Mouse (Mus musculus): ENCODE results near the gene Shroom2. TPM values are rescaled to one million over a fixed set of nuclear protein-coding genes. Genes with fewer than 3 reads are reported as not detected.
"Not testable (repeated sequence)": the region's sequence is repeated elsewhere in the genome, so short reads cannot be mapped to it uniquely, and the experiment has no call there.

The Shroom2 gene
- polyA plus RNA-seq, 1 experiment from 2014 or later: not detected

DNA sequence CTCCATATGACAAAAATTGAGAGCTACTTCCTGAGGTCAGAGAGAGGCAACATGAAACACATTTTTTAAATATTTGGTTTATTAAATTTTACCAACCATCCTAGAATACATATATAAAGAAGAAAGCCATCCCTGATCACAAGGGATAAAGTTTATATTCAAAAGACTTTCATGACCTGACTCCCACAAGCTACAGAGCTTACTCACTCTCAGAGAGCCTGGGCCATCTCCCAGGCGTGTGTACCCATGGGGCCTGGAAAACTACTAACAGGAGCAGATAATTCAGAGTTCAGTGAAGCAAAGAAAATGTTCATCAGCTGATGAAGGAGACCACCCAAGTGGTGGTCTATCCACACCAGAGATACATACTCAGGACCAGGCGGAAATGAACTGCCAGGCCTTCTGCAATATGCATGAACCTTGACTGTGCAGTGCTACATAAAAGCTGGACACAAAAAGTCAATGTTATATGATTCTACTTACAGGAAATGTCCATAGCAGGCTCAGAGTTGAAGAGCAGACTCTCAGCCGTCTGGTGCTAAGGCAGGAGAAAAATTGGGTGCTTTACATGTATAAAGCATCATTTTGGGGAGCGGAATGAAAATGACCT, 30.4 kb downstream of the Shroom2 start:
- Histone ChIP-seq H3K4me3 (ENCODE audit: inconsistent target) (no peak overlapping the region), H3K36me3 (ENCODE audit: inconsistent target) (no peaks in the 10 kb centered on the region), H3K27ac (no peak overlapping the region), H3K79me2 (ENCODE audit: inconsistent target) (no peaks in the 10 kb centered on the region)
- 95% methylated on average over 4 of the region's 4 CpGs for WGBS (ENCODE audit: missing documents)

DNA sequence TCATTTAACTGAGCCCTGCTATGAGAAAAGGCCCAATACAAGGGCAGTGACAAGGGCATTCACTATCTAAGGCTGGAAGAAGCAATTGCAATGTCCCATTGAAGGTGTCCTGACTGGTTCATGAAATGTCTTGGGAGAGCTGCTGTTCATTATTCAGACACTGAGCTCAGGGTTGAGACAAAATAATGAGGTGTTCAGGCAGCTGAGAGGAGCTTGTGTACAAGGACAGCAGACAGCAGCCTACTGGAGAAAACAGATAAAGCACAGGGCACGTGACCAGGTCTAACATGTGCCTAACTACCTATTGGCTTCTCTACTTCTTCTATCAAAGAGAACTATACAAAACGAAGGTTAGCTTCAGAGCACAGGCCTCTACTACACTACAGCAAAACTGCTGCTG, 31.1 kb downstream of the Shroom2 start:
- Histone ChIP-seq H3K36me3 (ENCODE audit: inconsistent target) (no peaks in the 10 kb centered on the region), H3K79me2 (ENCODE audit: inconsistent target) (no peaks in the 10 kb centered on the region), H3K27ac (no peak overlapping the region), H3K4me3 (ENCODE audit: inconsistent target) (no peak overlapping the region)
- WGBS (ENCODE audit: missing documents): 80% methylated on average over 2 of the region's 2 CpGs

DNA sequence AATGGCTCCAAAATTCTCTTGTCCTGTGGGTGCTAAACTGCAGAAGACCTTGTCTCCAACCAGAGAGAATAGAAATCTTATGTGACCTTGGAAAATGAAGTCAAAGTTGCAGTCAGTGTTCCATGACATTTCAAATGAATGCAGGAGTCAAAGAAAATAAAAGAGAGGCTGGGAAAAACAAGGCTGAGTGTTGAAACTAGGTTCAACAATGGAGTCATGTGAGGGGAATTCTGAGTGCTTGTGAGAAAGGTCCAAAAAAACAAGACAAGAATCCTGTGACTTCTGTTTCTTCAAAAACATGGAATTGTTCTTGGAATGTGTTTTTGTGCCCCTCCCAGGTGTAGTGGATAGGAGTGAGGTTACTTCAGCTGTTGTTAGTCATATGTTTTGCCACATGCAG, 34.0 kb downstream of the Shroom2 start:
- H3K4me3 ChIP-seq (ENCODE audit: inconsistent target): no peak overlapping the region
- H3K79me2 ChIP-seq (ENCODE audit: inconsistent target): no peaks in the 10 kb centered on the region
- H3K36me3 ChIP-seq (ENCODE audit: inconsistent target): no peaks in the 10 kb centered on the region
- H3K27ac ChIP-seq: no peak overlapping the region

DNA sequence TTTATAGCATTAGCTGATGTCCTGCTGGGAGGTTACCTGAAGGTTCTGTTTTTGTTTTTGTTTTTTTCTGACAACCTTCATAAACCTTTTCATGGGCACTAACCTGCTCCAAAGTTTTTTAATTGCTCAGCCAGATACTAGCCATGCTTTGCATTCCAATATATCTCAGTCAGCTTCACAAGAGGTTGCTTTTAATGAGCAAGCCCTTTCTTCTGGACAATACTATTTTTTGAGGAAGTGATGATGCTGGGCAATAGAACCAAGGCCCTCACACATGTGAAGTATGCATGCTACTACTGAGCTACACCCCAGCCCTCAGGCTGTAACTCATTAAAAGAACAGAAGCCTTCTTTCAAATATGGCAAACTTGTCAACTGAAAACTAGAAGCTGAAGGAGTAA, 52.6 kb downstream of the Shroom2 start:
- H3K27ac ChIP-seq: no peak overlapping the region
- H3K79me2 ChIP-seq (ENCODE audit: inconsistent target): no peaks in the 10 kb centered on the region
- no peak overlapping the region for H3K4me3 ChIP-seq (ENCODE audit: inconsistent target)
- H3K36me3 ChIP-seq (ENCODE audit: inconsistent target): no peaks in the 10 kb centered on the region

DNA sequence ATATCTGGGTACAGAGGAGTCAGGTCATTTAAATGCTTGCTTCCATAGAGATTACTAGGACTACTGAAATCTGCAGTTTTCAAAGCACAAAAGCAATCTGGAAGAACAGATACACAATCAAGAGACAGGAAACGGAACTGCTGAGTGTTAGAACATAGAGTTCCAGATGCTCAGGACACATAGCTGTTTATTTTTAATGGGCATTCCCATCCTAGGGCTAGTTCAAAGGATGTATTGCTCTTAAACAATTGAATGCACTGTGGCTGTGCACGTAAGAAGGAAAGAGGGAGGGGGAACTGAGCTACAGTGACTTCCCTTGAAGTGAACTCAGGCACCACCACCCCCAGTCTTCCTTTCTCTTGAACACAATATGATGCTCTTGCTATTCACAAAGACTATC, 58.5 kb downstream of the Shroom2 start:
- H3K4me3 ChIP-seq (ENCODE audit: inconsistent target); H3K27ac ChIP-seq; H3K36me3 ChIP-seq (ENCODE audit: inconsistent target); H3K79me2 ChIP-seq (ENCODE audit: inconsistent target): not testable (repeated sequence)
- WGBS (ENCODE audit: missing documents): 94% methylated on average over 2 of the region's 2 CpGs

DNA sequence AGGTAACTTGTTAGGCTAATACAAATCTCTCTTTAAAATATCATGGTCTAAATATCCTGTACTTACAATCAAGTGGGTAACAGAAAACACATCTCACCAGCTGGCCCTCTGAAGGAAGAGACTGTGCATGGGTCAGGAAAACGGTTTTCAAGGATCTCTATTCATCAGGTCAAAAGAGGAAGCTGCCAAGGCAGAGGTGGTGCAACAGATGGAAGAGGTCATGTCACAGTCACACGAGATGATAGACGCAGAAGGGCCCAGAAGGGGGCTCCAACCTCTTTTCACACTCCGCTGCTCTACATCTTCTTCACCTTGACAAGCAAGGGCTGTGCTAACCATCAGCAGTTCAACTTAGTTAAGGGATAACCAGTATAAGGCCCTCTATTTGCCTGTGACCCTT, 60.9 kb downstream of the Shroom2 start:
- Histone ChIP-seq H3K4me3 (ENCODE audit: inconsistent target) (no peak overlapping the region), H3K27ac (no peak overlapping the region), H3K79me2 (ENCODE audit: inconsistent target) (no peaks in the 10 kb centered on the region), H3K36me3 (ENCODE audit: inconsistent target) (no peaks in the 10 kb centered on the region)
- WGBS (ENCODE audit: missing documents): 54% methylated on average over 4 of the region's 4 CpGs

DNA sequence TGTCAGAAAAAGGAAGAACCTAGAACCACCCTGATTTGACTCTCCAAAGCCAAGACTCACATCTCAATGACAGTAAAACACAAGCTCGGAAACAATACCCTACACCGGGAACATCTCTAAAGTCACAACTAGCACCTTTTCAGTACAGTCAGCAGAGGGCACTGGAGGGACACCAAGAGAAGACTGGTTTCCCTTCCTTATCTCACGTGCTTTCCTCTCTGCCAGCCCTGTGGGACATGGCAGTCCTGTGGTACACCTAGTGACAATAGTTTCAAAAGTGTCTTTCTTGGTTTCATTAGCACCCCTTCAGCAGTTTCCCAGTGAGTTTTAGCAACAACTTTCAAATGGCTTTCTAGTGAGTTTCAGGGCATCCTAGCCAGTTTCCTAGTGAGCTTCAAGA, 63.9 kb downstream of the Shroom2 start:
- Histone ChIP-seq H3K27ac (no peak overlapping the region), H3K79me2 (ENCODE audit: inconsistent target) (no peaks in the 10 kb centered on the region), H3K4me3 (ENCODE audit: inconsistent target) (no peak overlapping the region), H3K36me3 (ENCODE audit: inconsistent target) (no peaks in the 10 kb centered on the region)
- WGBS (ENCODE audit: missing documents): 28% methylated on average over 3 of the region's 3 CpGs

DNA sequence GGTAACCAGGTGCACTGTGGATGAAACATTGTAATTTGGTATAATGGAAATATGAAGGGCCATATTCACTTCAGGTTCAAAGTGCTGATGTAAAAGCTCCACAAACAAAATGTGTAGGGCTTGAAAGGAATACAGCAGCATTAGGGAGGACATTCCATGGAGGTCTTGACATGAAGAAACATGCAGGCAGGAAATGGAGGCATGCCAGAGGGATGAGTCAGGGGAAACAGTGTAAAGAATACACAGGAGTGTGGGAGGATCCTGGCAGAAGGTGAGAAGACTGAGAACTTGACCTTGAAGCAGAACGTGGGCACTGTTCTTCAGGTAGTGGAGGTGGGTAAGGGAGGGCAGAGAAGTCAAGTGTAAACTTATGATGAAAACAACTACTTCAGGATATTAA, 65.6 kb downstream of the Shroom2 start:
- Histone ChIP-seq H3K27ac (no peak overlapping the region), H3K36me3 (ENCODE audit: inconsistent target) (no peaks in the 10 kb centered on the region), H3K4me3 (ENCODE audit: inconsistent target) (no peak overlapping the region), H3K79me2 (ENCODE audit: inconsistent target) (no peaks in the 10 kb centered on the region)
- WGBS (ENCODE audit: missing documents): 83% methylated on average over 1 of the region's 1 CpGs

DNA sequence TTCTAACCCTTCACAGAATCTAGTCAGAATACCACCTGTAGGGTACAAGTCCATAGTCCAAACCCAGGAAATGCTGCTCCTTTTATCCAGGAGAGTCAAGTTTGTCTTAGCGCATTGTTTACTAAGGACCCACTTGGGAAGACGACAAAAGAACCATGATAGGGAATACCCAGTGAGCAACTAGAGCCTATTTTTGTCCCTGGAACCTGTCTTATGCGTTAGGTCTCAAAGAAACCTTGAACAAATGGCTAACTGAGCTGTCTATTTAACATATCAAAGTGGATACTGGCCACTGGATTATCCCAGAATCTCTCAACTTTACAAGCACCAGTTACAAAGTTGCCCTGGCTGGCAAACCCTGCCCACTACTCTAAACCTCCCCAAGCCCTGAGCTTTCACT, 67.6 kb downstream of the Shroom2 start:
- Histone ChIP-seq H3K4me3 (ENCODE audit: inconsistent target) (no peak overlapping the region), H3K27ac (no peak overlapping the region), H3K79me2 (ENCODE audit: inconsistent target) (no peaks in the 10 kb centered on the region), H3K36me3 (ENCODE audit: inconsistent target) (no peaks in the 10 kb centered on the region)
- WGBS (ENCODE audit: missing documents): 68% methylated on average over 3 of the region's 3 CpGs

DNA sequence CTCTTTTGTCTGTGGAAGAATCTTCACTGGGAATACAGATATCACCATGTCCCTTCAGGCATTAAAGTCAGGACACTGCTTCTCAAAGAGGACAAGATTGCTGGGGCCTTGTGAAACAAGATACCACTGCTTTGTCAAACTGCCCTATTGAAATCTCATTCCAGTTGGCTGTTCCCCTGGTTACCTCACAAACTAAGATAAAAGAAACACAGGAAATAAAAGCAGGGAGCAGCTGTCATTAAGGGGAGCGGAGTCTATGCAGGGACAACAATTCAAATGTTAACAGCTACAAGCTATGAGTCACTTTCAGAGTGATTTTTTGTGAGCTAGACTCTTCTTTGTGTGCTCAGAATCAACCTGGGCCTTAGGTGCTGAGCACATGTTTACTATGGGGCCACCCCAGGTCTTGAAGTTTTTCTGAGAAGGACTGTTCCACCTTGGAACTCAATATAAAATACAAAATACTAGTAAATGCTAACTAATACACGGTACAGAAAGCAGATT, 78.4 kb downstream of the Shroom2 start:
- WGBS (ENCODE audit: missing documents): 75% methylated on average over 2 of the region's 2 CpGs
- Histone ChIP-seq H3K36me3 (ENCODE audit: inconsistent target) (no peaks in the 10 kb centered on the region), H3K4me3 (ENCODE audit: inconsistent target) (no peak overlapping the region), H3K27ac (no peak overlapping the region), H3K79me2 (ENCODE audit: inconsistent target) (no peaks in the 10 kb centered on the region)

DNA sequence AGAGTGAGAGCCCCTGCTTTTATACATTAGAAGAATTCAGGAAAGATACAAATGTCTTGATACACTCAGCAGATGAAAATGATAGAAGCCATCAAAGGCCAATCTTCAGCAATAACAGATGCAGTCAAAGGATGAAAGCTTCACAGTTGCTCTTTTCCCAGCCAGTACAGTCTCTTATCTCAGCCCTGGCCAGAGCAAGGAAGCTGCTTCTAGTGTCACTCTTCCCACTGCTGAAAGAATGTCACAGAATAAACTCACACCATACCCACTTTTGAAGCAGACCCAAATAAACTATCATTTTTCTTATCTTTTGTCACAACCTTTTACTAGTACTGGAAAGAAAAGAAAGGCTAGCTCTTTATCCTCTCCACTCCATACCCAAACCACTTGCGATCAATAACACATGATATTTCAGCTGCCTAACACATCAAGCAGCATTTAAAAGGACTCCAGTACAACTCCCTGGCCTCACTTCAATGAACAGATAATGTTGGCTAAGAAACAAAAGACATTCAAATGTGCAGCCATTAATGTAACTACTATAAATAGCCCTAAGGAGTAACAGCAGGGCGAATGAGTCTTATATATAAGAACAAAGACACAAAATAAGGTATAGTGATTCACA, 90.0 kb downstream of the Shroom2 start:
- Histone ChIP-seq H3K27ac (no peak overlapping the region), H3K36me3 (ENCODE audit: inconsistent target) (no peaks in the 10 kb centered on the region), H3K79me2 (ENCODE audit: inconsistent target) (no peaks in the 10 kb centered on the region), H3K4me3 (ENCODE audit: inconsistent target) (no peak overlapping the region)
- WGBS (ENCODE audit: missing documents): 75% methylated on average over 1 of the region's 2 CpGs

DNA sequence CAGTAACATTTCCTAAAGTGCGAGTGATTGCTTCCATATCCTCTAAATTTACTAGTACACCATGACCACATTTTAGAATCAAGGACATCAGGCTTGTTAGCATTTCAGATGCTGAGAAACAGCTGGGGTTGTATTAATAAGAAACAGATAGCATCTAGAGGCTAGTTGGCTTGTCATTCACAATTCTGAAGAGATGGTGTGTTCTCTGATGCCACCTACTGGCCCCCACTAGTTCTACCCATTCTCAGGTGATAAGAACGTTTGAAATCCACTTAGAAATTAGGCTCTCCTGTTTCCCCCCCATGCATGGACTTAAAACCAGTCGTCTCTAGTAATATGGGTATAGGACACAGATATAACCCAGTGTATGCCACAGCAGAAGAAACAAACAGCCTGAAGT, 92.9 kb downstream of the Shroom2 start:
- 42% methylated on average over 3 of the region's 3 CpGs for WGBS (ENCODE audit: missing documents)
- Histone ChIP-seq H3K79me2 (ENCODE audit: inconsistent target) (no peaks in the 10 kb centered on the region), H3K27ac (no peak overlapping the region), H3K36me3 (ENCODE audit: inconsistent target) (no peaks in the 10 kb centered on the region), H3K4me3 (ENCODE audit: inconsistent target) (no peak overlapping the region)

DNA sequence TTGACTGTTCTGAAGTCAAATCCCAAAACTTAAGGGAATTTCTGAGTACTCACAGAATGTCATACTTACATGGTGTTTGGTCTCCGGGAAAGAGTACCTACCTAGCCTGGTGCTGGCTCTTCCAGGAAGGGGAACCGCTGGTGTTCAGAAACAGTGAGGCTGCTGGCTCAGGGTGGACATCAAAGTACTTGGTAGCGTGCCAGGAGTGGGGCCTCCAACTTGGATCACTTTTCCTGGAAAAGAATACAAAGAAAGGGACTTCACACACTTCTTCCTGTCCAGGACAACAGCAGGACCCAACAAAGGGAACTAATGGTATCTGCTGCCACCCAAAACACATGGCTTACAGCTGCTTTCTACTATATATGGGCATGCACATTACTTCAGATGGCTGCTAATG, 95.8 kb downstream of the Shroom2 start:
- Histone ChIP-seq H3K4me3 (ENCODE audit: inconsistent target) (no peak overlapping the region), H3K27ac (no peak overlapping the region), H3K36me3 (ENCODE audit: inconsistent target) (no peaks in the 10 kb centered on the region), H3K79me2 (ENCODE audit: inconsistent target) (no peaks in the 10 kb centered on the region)
- WGBS (ENCODE audit: missing documents): 80% methylated on average over 3 of the region's 3 CpGs

DNA sequence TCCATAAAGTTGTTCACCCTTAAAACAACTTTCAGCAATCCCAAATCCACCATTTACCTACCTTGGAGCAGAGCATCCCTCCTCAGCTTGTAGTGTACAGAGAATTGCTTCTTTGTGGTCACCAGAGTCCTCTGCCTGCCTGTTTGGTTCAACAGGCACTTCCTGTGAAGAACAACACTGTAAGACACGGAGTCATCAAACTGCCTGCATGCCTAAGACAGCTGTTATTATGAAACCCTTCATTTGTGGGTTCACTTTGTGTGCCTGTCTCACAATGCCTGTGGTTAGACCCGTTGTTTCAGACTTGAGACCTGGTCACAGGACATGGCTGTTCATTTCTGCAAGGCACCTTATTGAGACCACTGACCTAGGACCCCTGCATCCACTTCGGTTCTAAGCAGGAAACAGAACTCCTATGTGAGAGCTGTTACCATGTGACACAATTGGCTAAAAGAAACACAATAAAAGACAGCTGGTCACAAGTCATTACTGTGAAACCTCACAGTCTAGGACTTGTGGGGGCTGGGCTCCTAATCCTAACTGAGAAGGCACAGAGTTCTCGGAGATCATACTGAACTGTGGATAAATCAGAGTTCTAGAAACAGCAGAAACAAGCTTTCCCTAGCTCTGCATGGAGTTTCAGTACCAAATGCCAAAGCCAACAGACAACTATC, 111.8 kb downstream of the Shroom2 start:
- Histone ChIP-seq H3K79me2 (ENCODE audit: inconsistent target) (no peaks in the 10 kb centered on the region), H3K27ac (no peak overlapping the region), H3K36me3 (ENCODE audit: inconsistent target) (no peaks in the 10 kb centered on the region), H3K4me3 (ENCODE audit: inconsistent target) (no peak overlapping the region)
- 37% methylated on average over 4 of the region's 4 CpGs for WGBS (ENCODE audit: missing documents)

DNA sequence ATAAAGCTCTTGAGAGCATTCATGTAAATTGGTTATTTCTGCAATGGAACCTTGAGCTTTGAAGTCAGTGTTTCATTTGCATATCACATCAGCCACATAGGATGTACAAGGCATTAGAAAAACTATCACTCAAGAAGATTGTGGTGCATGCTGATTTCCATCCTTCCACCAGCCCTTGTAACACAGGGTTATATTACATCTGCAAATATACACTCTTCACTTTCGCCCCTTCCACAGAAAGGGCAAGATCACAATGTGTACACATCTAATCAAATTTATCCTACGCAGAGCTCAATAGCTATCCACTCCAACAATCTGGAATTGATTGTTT, 112.7 kb downstream of the Shroom2 start:
- Histone ChIP-seq H3K36me3 (ENCODE audit: inconsistent target) (no peaks in the 10 kb centered on the region), H3K4me3 (ENCODE audit: inconsistent target) (no peak overlapping the region), H3K27ac (no peak overlapping the region), H3K79me2 (ENCODE audit: inconsistent target) (no peaks in the 10 kb centered on the region)
- WGBS (ENCODE audit: missing documents): 85% methylated on average over 2 of the region's 2 CpGs

Measured in macrophage (primary cell).